In genomic region chr9:20950419-20950818, GRCm38 (mm10) we compare ENCODE assay signal across 10 mouse cellular contexts. TPM values are rescaled to one million over a fixed set of nuclear protein-coding genes. Genes with fewer than 3 reads are reported as not detected.
DNase-seq lines count a peak whose midpoint lies in the region; ATAC-seq and TF ChIP-seq lines count a peak whose summit lies in the region.
"Had no signal": no experiment of that assay in that cellular context is flagged by ENCODE, and none has a peak within 500 bp of the region (broad histone marks: within the 10 kb centered on the region; RNA-seq: fewer than 3 reads in every experiment).

No protein-coding gene starts in this region.

- H3K4me1 ChIP-seq in kidney, embryonic 15.5 days, result peaks cover 35% of the 10 kb centered on the region
- H3K4me1 ChIP-seq in embryonic facial prominence, embryonic 11.5 days (ENCODE audit: control insufficient read depth, insufficient read depth, low read length), result peaks cover 4% of the 10 kb centered on the region; the same call in 1 of the 2 replicates
- H3K4me1 ChIP-seq in forebrain, embryonic 15.5 days, result peaks cover 16% of the 10 kb centered on the region
- peaks cover 12 to 35% of the 10 kb centered on the region in 2 experiments; a peak in 3 of 4 replicates for H3K4me1 ChIP-seq in liver, embryonic 14.5 days (replicated peaks; ENCODE audit: control insufficient read depth in 2 of 2, insufficient read depth in 2 of 2, low read length in 1 of 2)

- no peak overlapping the region for H3K27ac ChIP-seq in kidney, embryonic 15.5 days
- H3K27ac ChIP-seq in embryonic facial prominence, embryonic 11.5 days (replicated peaks; ENCODE audit: low read depth, low read length), result no peak overlapping the region
- H3K27ac ChIP-seq in forebrain, embryonic 15.5 days (replicated peaks), result no peak overlapping the region
- no peak overlapping the region for H3K27ac ChIP-seq in liver, embryonic 14.5 days

- H3K9ac ChIP-seq in kidney, embryonic 15.5 days, result peak overlapping the region; percentile 81; the same call in 1 of the 2 replicates
- H3K9ac ChIP-seq in embryonic facial prominence, embryonic 11.5 days (replicated peaks; ENCODE audit: low read length), result peak overlapping the region; percentile 39; the same call in 1 of the 2 replicates
- H3K9ac ChIP-seq in forebrain, embryonic 15.5 days (replicated peaks), result no peak overlapping the region; the same call in 1 of the 2 replicates
- peak overlapping the region; percentile 95 for H3K9ac ChIP-seq in liver, embryonic 14.5 days (replicated peaks)

- peaks cover 23% of the 10 kb centered on the region for H3K36me3 ChIP-seq in kidney, embryonic 15.5 days
- no peaks in the 10 kb centered on the region for H3K36me3 ChIP-seq in embryonic facial prominence, embryonic 11.5 days (replicated peaks; ENCODE audit: control insufficient read depth, insufficient read depth, low read depth, low read length)
- H3K36me3 ChIP-seq in forebrain, embryonic 15.5 days, result no peaks in the 10 kb centered on the region
- peaks cover 4% of the 10 kb centered on the region for H3K36me3 ChIP-seq in liver, embryonic 14.5 days (replicated peaks; ENCODE audit: control insufficient read depth, insufficient read depth, low read depth)

- peak overlapping the region; percentile 83 for H3K4me2 ChIP-seq in kidney, embryonic 15.5 days
- no peak overlapping the region for H3K4me2 ChIP-seq in embryonic facial prominence, embryonic 11.5 days (ENCODE audit: low read depth, low read length)
- H3K4me2 ChIP-seq in forebrain, embryonic 15.5 days (replicated peaks), result peak overlapping the region; percentile 59; the same call in 1 of the 2 replicates
- peak overlapping the region; percentile 89 for H3K4me2 ChIP-seq in liver, embryonic 14.5 days (ENCODE audit: low read depth)

- no peak for DNase-seq in kidney, postnatal 14 days
- DNase-seq in embryonic facial prominence, embryonic 11.5 days (ENCODE audit: low spot score), result no peak
- no peak for DNase-seq in liver, embryonic 14.5 days (ENCODE audit: low read depth in 3 of 3, low spot score in 3 of 3)
- DNase-seq in cerebellum, adult 8-10 months, result no peak
- no peak for DNase-seq in urinary bladder, adult 2 months (ENCODE audit: low spot score)
- DNase-seq: adrenal gland, adult 8-10 months; cerebellum, adult 11 months had no signal

- TF ChIP-seq EP300 in liver, embryonic 14.5 days (IDR thresholded peaks at IDR 0.05; ENCODE audit: low read depth), result no peak

- no peaks in the 10 kb centered on the region for H3K9me3 ChIP-seq in kidney, embryonic 15.5 days (replicated peaks)
- no peaks in the 10 kb centered on the region for H3K9me3 ChIP-seq in embryonic facial prominence, embryonic 11.5 days (replicated peaks; ENCODE audit: control insufficient read depth, low read length)
- H3K9me3 ChIP-seq in forebrain, embryonic 15.5 days, result no peaks in the 10 kb centered on the region
- H3K9me3 ChIP-seq in liver, embryonic 14.5 days (ENCODE audit: control insufficient read depth, low read length), result no peaks in the 10 kb centered on the region

- no peak for TF ChIP-seq CTCF in liver, embryonic 14.5 days (IDR thresholded peaks at IDR 0.05; ENCODE audit: low read depth)

- peak overlapping the region; percentile 75 for H3K4me3 ChIP-seq in kidney, embryonic 15.5 days (replicated peaks)
- H3K4me3 ChIP-seq in embryonic facial prominence, embryonic 11.5 days (ENCODE audit: low read depth, low read length), result no peak overlapping the region; the same call in 1 of the 2 replicates
- H3K4me3 ChIP-seq in forebrain, embryonic 15.5 days, result 0 out of 2 replicates have a peak overlapping the region, but pooled peaks have one; percentile 83
- H3K4me3 ChIP-seq in liver, embryonic 14.5 days (ENCODE audit: insufficient read depth in 1 of 2, low read depth in 2 of 2, low read length in 2 of 2), result peak overlapping the region in 1 of 2 experiments; percentile 91; a peak in 3 of 4 replicates

- no peak for ATAC-seq in kidney, embryonic 15.5 days (replicated peaks; ENCODE audit: low FRiP score)
- no peak for ATAC-seq in embryonic facial prominence, embryonic 11.5 days (replicated peaks; ENCODE audit: insufficient number of reproducible peaks, low FRiP score, low TSS enrichment, low read depth)
- no peak for ATAC-seq in forebrain, embryonic 15.5 days (replicated peaks)
- ATAC-seq in liver, embryonic 14.5 days (ENCODE audit: insufficient read depth), result no peak
- no peak for ATAC-seq in monocyte, adult 5-6 weeks (replicated peaks; ENCODE audit: insufficient number of reproducible peaks, low FRiP score, low TSS enrichment, poor library complexity, severe bottlenecking)

- H3K27me3 ChIP-seq in kidney, embryonic 15.5 days, result no peaks in the 10 kb centered on the region
- no peaks in the 10 kb centered on the region for H3K27me3 ChIP-seq in embryonic facial prominence, embryonic 11.5 days (ENCODE audit: control insufficient read depth, insufficient read depth, low read length)
- H3K27me3 ChIP-seq in forebrain, embryonic 15.5 days, result no peaks in the 10 kb centered on the region
- no peaks in the 10 kb centered on the region for H3K27me3 ChIP-seq in liver, embryonic 14.5 days (ENCODE audit: control insufficient read depth, insufficient read depth, low read length)

RNA-seq across cellular contexts. Expression of gene Dnmt1, which starts 9.3 kb away (rescaled TPM):
- 96.9 and 108 TPM in 2 replicates for polyA plus RNA-seq in kidney, embryonic 15.5 days (2015; fragmentation: Nextera tagmentation; extraction: Ambion mirVana)
- 82.0 and 88.1 TPM in 2 replicates for polyA plus RNA-seq in embryonic facial prominence, embryonic 11.5 days (2014; fragmentation: Nextera tagmentation; extraction: Ambion mirVana)
- polyA plus RNA-seq in forebrain, embryonic 15.5 days (2015; fragmentation: Nextera tagmentation; extraction: Ambion mirVana), result 80.0 and 84.6 TPM in 2 replicates
- polyA plus RNA-seq in liver, embryonic 14.5 days (2012; rRNA removed), result 47.6 and 55.9 TPM in 2 replicates
- 43.1 and 48.6 TPM in 2 replicates for polyA plus RNA-seq in liver, embryonic 14.5 days (2014; fragmentation: Nextera tagmentation; extraction: Ambion mirVana)
- total RNA-seq in monocyte, adult 5-6 weeks (2017), result 44.6 to 108 TPM (median 56.9 TPM) in 3 replicates
- 19.1 and 19.7 TPM in 2 replicates for polyA plus RNA-seq in urinary bladder, adult 2 months (2012; rRNA removed)

RNA-seq across cellular contexts. Expression of gene S1pr2, which starts 26.2 kb away (rescaled TPM):
- polyA plus RNA-seq in kidney, embryonic 15.5 days (2015; fragmentation: Nextera tagmentation; extraction: Ambion mirVana), result 29.8 and 32.7 TPM in 2 replicates
- polyA plus RNA-seq in embryonic facial prominence, embryonic 11.5 days (2014; fragmentation: Nextera tagmentation; extraction: Ambion mirVana), result 37.5 and 43.6 TPM in 2 replicates
- polyA plus RNA-seq in forebrain, embryonic 15.5 days (2015; fragmentation: Nextera tagmentation; extraction: Ambion mirVana), result 6.9 and 7.5 TPM in 2 replicates
- polyA plus RNA-seq in liver, embryonic 14.5 days (2012; rRNA removed), result 1.2 and 1.3 TPM in 2 replicates
- 2.3 and 3.0 TPM in 2 replicates for polyA plus RNA-seq in liver, embryonic 14.5 days (2014; fragmentation: Nextera tagmentation; extraction: Ambion mirVana)
- total RNA-seq in monocyte, adult 5-6 weeks (2017), result 1.6 to 4.4 TPM (median 3.5 TPM) in 3 replicates
- polyA plus RNA-seq in urinary bladder, adult 2 months (2012; rRNA removed), result 11.6 and 11.7 TPM in 2 replicates

RNA-seq across cellular contexts. Expression of gene Eif3g, which starts 52.0 kb away (rescaled TPM):
- 319 and 321 TPM in 2 replicates for polyA plus RNA-seq in kidney, embryonic 15.5 days (2015; fragmentation: Nextera tagmentation; extraction: Ambion mirVana)
- polyA plus RNA-seq in embryonic facial prominence, embryonic 11.5 days (2014; fragmentation: Nextera tagmentation; extraction: Ambion mirVana), result 352 TPM in 2 replicates
- 267 and 288 TPM in 2 replicates for polyA plus RNA-seq in forebrain, embryonic 15.5 days (2015; fragmentation: Nextera tagmentation; extraction: Ambion mirVana)
- polyA plus RNA-seq in liver, embryonic 14.5 days (2012; rRNA removed), result 74.2 and 104 TPM in 2 replicates
- 170 and 181 TPM in 2 replicates for polyA plus RNA-seq in liver, embryonic 14.5 days (2014; fragmentation: Nextera tagmentation; extraction: Ambion mirVana)
- 87.5 to 120 TPM (median 97.3 TPM) in 3 replicates for total RNA-seq in monocyte, adult 5-6 weeks (2017)
- 136 and 141 TPM in 2 replicates for polyA plus RNA-seq in urinary bladder, adult 2 months (2012; rRNA removed)

RNA-seq across cellular contexts. Expression of gene Mrpl4, which starts 52.1 kb away (rescaled TPM):
- polyA plus RNA-seq in kidney, embryonic 15.5 days (2015; fragmentation: Nextera tagmentation; extraction: Ambion mirVana), result 140 and 143 TPM in 2 replicates
- 139 and 147 TPM in 2 replicates for polyA plus RNA-seq in embryonic facial prominence, embryonic 11.5 days (2014; fragmentation: Nextera tagmentation; extraction: Ambion mirVana)
- 112 and 115 TPM in 2 replicates for polyA plus RNA-seq in forebrain, embryonic 15.5 days (2015; fragmentation: Nextera tagmentation; extraction: Ambion mirVana)
- polyA plus RNA-seq in liver, embryonic 14.5 days (2012; rRNA removed), result 36.5 and 36.7 TPM in 2 replicates
- 61.3 and 67.7 TPM in 2 replicates for polyA plus RNA-seq in liver, embryonic 14.5 days (2014; fragmentation: Nextera tagmentation; extraction: Ambion mirVana)
- 21.9 to 41.1 TPM (median 25.6 TPM) in 3 replicates for total RNA-seq in monocyte, adult 5-6 weeks (2017)
- polyA plus RNA-seq in urinary bladder, adult 2 months (2012; rRNA removed), result 78.8 and 88.8 TPM in 2 replicates
